Mouse (Mus musculus) kidney, embryonic 15.5 days (tissue): Measurements from ENCODE around the gene Speer1. TPM values are rescaled to one million over a fixed set of nuclear protein-coding genes. Genes with fewer than 3 reads are reported as not detected.
"Not testable (repeated sequence)": the region's sequence is repeated elsewhere in the genome, so short reads cannot be mapped to it uniquely, and the experiment has no call there.

Experiments used
- ATAC-seq: fragments of 200-750 bp; cut with Nextera tagmentation; replicated peaks from 2 replicates; pipeline ENCODE4 v1.8.0; 2017; ENCODE audit warnings: moderate TSS enrichment; ENCODE audit not compliant: low FRiP score
- H3K27ac ChIP-seq: fragments of 300-500 bp; sonication (generic); 2 replicates; pipeline ENCODE4 v1.5.1; 2015; ENCODE audit warnings: mild to moderate bottlenecking, inconsistent platforms
- H3K27me3 ChIP-seq: fragments of 300-500 bp; sonication (generic); 2 replicates; pipeline ENCODE4 v1.6.1; 2015; ENCODE audit warnings: inconsistent platforms
- H3K36me3 ChIP-seq: fragments of 300-500 bp; sonication (generic); 2 replicates; pipeline ENCODE4 v1.6.1; 2015; ENCODE audit warnings: inconsistent platforms
- H3K4me1 ChIP-seq: fragments of 300-500 bp; sonication (generic); 2 replicates; pipeline ENCODE4 v1.6.1; 2015; ENCODE audit warnings: inconsistent platforms
- H3K4me2 ChIP-seq: fragments of 300-500 bp; sonication (generic); 2 replicates; pipeline ENCODE4 v1.6.1; 2015; ENCODE audit warnings: moderate library complexity, mild to moderate bottlenecking, inconsistent platforms
- H3K4me3 ChIP-seq: fragments of 300-500 bp; sonication (generic); replicated peaks from 2 replicates; pipeline ENCODE4 v1.5.1; 2015; ENCODE audit warnings: mild to moderate bottlenecking, inconsistent platforms
- H3K9ac ChIP-seq: fragments of 300-500 bp; sonication (generic); 2 replicates; pipeline ENCODE4 v1.6.1; 2015; ENCODE audit warnings: mild to moderate bottlenecking, inconsistent platforms
- H3K9me3 ChIP-seq: fragments of 300-500 bp; sonication (generic); replicated peaks from 2 replicates; pipeline ENCODE4 v1.6.1; 2016; ENCODE audit warnings: inconsistent platforms
- WGBS: fragments of 180-500 bp; shearing (Covaris S2); methylation state at CpG from one replicate; pipeline ENCODE4 v1.1.7; 2015; ENCODE audit warnings: mixed read lengths; 5-methylcytosine and 5-hydroxymethylcytosine counted together
- polyA plus RNA-seq: library from polyadenylated mRNA; unstranded; fragments of >200 nt; fragmentation: Nextera tagmentation; extraction: Ambion mirVana; gene quantifications from 2 replicates; pipeline ENCODE4 v1.2.1, GENCODE M21; 2015

The Speer1 gene
- not detected in 2 replicates for polyA plus RNA-seq

- H3K4me2 ChIP-seq, H3K4me3 ChIP-seq, H3K4me1 ChIP-seq, ATAC-seq, H3K27ac ChIP-seq, H3K27me3 ChIP-seq, H3K36me3 ChIP-seq, H3K9ac ChIP-seq, H3K9me3 ChIP-seq: not testable (repeated sequence)
- WGBS, result 100% methylated on average over 1 of the region's 4 CpGs
Observed at GRCm38 (mm10) chr5:11341216-11341615, at the start of gene Speer1. Gene Speer1, plus strand, starts transcription at chr5:11341516.

Other genes with a start within 250 kb of the Speer1 start
- gene Gm8879, start 213.9 kb upstream of the Speer1 start, polyA plus RNA-seq, result not detected in 2 replicates
- not detected in 2 replicates for gene Gm5861, start 158.4 kb upstream of the Speer1 start, polyA plus RNA-seq
- gene Gm8890, start 85.5 kb upstream of the Speer1 start, polyA plus RNA-seq, result not detected in 2 replicates
- gene Gm8897, start 74.9 kb downstream of the Speer1 start, polyA plus RNA-seq, result not detected in 2 replicates
- gene Gm8906, start 161.2 kb downstream of the Speer1 start, polyA plus RNA-seq, result not detected in 2 replicates